Mouse (Mus musculus) hindbrain, embryonic 10.5 days (tissue): ENCODE results near the gene Serpinf1. TPM values are rescaled to one million over a fixed set of nuclear protein-coding genes. Genes with fewer than 3 reads are reported as not detected.

Experiments
- DNase-seq: peaks from one replicate; pipeline ENCODE4 v3.0.0-alpha.2; 2017; ENCODE audit warnings: low spot score
- H3K27ac ChIP-seq: fragments of 300-500 bp; sonication (generic); 2 replicates; pipeline ENCODE4 v1.5.1; 2016; ENCODE audit warnings: mild to moderate bottlenecking, moderate library complexity
- H3K27me3 ChIP-seq: fragments of 300-500 bp; sonication (generic); 2 replicates; pipeline ENCODE4 v1.6.1; 2016; ENCODE audit warnings: mild to moderate bottlenecking; ENCODE audit not compliant: poor library complexity, insufficient read depth, severe bottlenecking
- H3K36me3 ChIP-seq: fragments of 300-500 bp; sonication (generic); 2 replicates; pipeline ENCODE4 v1.6.1; 2016; ENCODE audit warnings: mild to moderate bottlenecking, moderate library complexity
- H3K4me1 ChIP-seq: fragments of 300-500 bp; sonication (generic); replicated peaks from 2 replicates; pipeline ENCODE4 v1.6.1; 2016; ENCODE audit warnings: mild to moderate bottlenecking
- H3K4me3 ChIP-seq: fragments of 300-500 bp; sonication (generic); 2 replicates; pipeline ENCODE4 v1.5.1; 2016; ENCODE audit warnings: mild to moderate bottlenecking, moderate library complexity
- H3K9me3 ChIP-seq: fragments of 300-500 bp; sonication (generic); 2 replicates; pipeline ENCODE4 v1.6.1; 2016; ENCODE audit warnings: mild to moderate bottlenecking, moderate library complexity
- WGBS: fragments of 180-500 bp; shearing (Covaris S2); methylation state at CpG from one replicate; pipeline ENCODE4 v1.1.7; 2016; 5-methylcytosine and 5-hydroxymethylcytosine counted together
- polyA plus RNA-seq: library from polyadenylated mRNA; unstranded; fragments of >200 nt; fragmentation: Nextera tagmentation; extraction: Ambion mirVana; gene quantifications from 2 replicates; pipeline ENCODE4 v1.2.1, GENCODE M21; 2016

Serpinf1 gene
- 95.3 and 106 TPM in 2 replicates for polyA plus RNA-seq

DNA sequence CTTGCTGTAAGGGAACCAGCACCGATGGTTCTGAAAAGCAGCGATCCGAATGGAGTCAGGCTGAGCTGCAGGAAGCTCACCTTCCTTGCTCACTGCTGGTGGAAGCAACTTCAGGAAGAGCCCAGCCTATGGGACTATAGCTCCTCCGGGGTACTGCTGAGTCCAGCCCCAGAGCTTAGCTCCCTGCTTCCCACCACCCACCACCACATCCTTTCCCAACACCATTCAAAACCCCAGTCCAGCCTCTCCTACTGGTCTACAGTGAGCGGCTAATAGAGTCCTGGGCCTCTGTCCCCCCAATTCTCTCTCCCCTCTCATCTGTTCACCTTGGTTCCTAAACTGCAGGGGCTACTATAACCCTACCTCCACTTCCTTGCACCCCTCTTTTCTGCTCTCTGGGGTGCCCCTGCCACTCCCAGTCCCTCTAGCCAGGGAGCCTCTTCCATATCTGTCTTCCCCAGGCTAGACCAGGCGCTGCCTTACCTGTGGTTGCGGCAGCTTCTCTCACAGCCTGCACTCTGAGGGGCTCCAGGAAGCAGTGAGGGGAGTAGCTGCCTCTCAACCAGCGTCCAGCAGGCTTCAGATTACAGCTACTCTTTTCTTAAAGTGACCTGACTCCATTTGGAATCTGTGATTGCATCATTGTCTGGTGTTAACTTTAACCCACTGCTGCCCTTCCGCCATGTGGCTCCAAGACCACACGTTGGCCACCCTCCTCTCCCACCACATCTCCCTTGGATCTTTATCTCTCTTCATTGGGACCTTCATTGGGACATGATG, at the start of gene Serpinf1:
Serpinf1 (minus strand) TSS at position 689 of the 780 bp plus-strand sequence.
- Histone ChIP-seq H3K27ac (peak within 1 kb of the TSS; percentile 83), H3K36me3 (no peaks in the 10 kb centered on the region), H3K4me1 (peaks cover 32% of the 10 kb centered on the region), H3K27me3 (no peaks in the 10 kb centered on the region), H3K9me3 (no peaks in the 10 kb centered on the region), H3K4me3 (peak within 1 kb of the TSS; percentile 46)
- 45% methylated on average over 10 of the region's 10 CpGs for WGBS
- DNase-seq, result peak; percentile 29

DNA sequence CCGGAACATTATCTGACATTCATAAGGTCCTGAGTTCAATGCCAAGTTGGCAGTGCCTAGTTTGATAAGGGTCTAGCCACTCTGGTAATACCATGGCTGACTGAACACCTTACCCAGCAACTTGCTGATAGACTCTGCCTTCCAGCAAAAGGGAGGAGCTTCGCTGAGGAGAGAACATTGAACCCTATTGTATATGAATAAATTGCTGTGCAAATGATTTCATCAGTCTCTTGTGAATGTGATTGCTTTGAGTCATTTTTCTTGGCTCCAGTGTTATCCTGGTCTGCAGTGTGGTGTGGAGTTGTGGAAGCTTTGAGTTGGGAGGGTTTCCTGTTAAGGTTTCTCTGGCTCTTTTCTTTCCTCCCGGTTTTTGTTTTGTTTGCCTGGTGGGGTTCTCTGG, 48.2 kb upstream of the Serpinf1 start:
- H3K4me1 ChIP-seq, result peaks cover 16% of the 10 kb centered on the region
- peaks cover 4% of the 10 kb centered on the region for H3K9me3 ChIP-seq
- no peak overlapping the region for H3K4me3 ChIP-seq
- 86% methylated on average over 3 of the region's 3 CpGs for WGBS
- no peak overlapping the region for H3K27ac ChIP-seq
- no peak for DNase-seq
- H3K36me3 ChIP-seq, result peaks cover 4% of the 10 kb centered on the region
- H3K27me3 ChIP-seq, result peaks cover 3% of the 10 kb centered on the region; the same call in 1 of the 2 replicates

DNA sequence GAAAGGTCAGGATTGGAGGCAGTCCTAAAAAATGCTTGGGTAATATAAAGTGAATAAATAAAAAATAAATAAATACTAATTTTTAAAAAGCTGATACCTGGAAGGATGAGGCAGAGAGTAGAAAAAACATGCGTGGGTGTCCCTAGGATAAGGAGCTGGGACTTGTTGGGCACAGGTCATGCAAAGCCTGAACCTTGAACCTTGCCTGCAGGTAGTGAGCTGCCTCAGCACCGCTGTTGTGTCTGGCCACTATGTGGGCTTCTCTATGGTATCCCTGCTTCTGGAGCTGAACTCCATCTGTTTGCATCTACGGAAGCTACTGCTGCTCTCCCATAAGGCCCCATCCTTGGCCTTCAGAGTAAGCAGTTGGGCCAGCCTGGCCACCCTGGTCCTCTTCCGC, 46.8 kb upstream of the Serpinf1 start:
- no peak for DNase-seq
- Histone ChIP-seq H3K27me3 (peaks cover 3% of the 10 kb centered on the region; the same call in 1 of the 2 replicates), H3K4me3 (no peak overlapping the region), H3K27ac (no peak overlapping the region), H3K9me3 (peaks cover 4% of the 10 kb centered on the region), H3K36me3 (peaks cover 16% of the 10 kb centered on the region), H3K4me1 (peaks cover 16% of the 10 kb centered on the region)
- WGBS, result 92% methylated on average over 4 of the region's 4 CpGs

DNA sequence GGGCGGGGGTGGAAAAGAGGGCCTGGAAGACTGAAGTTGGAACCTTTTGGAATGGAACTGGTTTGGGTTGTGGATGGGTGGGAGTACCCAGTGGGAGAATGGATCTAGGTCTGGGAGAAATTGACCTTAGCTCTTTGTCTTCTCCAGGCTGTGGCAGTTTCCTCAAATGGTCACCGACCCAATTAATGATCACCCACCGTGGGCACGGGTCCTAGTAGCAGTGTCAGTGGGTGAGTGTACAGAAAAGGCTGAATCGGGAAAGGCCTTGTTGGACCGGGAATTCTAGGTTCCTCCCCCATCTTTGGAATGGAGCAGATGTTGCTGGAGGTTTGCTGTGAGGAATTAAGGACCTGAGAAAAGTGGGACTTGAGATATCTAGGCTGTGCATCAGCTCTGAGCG, 45.9 kb upstream of the Serpinf1 start:
- H3K27ac ChIP-seq, result peak overlapping the region; percentile 83
- peaks cover 16% of the 10 kb centered on the region for H3K36me3 ChIP-seq
- peaks cover 4% of the 10 kb centered on the region for H3K9me3 ChIP-seq
- no peak for DNase-seq
- 68% methylated on average over 7 of the region's 7 CpGs for WGBS
- H3K4me3 ChIP-seq, result peak overlapping the region; percentile 59
- H3K4me1 ChIP-seq, result peaks cover 19% of the 10 kb centered on the region
- H3K27me3 ChIP-seq, result peaks cover 3% of the 10 kb centered on the region; the same call in 1 of the 2 replicates

DNA sequence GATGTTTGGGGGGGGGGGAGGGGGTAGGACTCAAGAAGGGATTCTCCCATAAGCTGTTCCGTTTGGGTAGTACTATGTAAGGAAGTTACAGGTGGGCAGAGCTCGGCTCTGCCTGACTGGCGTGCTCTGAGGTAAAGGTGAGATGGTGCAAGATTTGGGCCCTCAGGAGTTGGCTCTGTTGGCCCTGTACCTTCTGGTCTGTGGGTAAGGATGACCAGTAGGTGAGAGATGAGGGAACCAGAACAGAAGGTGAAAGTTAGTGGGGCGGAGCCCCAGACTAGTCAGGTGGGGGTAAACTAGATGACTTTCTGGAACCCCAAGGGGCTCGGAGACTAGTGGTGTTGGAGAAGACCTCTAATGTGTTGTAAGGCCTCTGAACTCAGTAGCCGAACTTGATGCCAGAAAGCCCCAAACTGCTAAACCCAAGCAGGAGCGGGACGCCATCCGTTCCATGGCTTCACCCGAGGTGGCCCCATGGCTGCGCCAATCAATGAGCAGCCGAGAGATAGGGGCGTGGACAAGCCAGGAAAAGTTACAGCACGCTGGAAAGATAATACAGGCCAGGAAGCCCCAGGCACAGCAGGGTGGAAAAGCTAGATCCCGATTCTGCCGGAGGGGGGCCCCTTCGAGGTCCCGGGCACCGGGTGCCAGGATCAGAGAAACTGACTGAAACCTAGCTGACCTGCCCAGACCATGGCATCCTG, 45.2 kb upstream of the Serpinf1 start:
- Histone ChIP-seq H3K27ac (peak overlapping the region; percentile 83), H3K27me3 (peaks cover 3% of the 10 kb centered on the region; the same call in 1 of the 2 replicates), H3K4me1 (peaks cover 27% of the 10 kb centered on the region), H3K4me3 (peak overlapping the region; percentile 59), H3K36me3 (peaks cover 16% of the 10 kb centered on the region), H3K9me3 (peaks cover 4% of the 10 kb centered on the region)
- WGBS, result 18% methylated on average over 19 of the region's 19 CpGs
- DNase-seq, result peak; percentile 61

DNA sequence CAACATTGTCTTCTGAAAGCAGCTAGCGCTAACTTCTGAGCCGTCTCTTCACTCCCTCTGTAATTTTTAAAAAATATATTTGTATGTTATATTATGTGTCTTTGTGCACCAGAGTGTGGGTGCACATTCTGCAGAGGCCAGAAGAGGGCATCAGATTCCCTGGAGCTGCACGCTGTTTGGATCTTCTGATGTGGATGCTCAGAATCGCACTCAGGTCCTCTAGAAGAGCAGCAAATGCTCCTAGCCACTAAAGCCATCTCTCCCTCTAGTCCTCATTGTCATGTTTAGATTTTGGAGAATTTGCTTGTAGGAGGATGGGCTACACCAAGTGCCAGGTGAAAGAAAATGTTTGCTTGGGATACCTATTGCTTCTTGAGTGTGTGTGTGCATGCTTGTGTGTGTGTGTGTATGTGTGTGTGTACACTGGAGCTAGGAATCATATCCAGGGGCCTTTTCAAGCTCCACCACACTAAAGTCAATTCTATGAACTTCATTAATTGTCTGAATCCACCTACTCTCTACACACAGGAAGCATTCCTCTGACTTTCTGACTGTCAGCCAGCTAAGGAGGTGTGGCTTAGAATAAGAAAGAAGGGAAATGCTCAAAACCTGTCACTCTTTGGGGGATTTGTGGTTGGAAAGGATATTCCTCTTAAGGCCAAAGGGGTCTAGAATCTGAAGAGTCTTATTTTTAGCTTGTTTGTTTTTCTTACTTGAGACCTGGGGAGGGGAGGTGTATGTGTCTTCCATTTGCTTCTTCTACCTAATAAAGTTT, 44.4 kb upstream of the Serpinf1 start:
- 96% methylated on average over 4 of the region's 4 CpGs for WGBS

DNA sequence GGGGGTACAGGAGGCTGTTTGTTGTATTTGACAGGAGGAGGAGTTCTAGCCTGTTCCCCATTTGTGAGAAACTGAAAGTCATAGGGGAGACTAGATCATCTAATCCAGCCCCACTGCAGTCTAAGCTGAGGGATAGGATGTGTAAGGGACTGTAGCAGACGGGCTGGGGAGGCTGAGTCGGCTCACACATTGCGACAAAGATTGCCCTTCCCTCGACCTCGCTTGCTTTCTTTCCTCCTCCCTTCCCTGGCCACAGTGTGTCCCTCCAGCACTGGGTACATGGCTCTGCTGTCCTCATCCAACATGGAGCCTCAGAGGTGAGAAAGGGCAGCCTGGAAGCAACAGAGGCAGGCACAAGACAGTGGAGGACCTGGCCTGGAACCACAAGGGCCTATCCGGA, 42.5 kb upstream of the Serpinf1 start:
- Histone ChIP-seq H3K4me1 (peaks cover 48% of the 10 kb centered on the region), H3K36me3 (peaks cover 16% of the 10 kb centered on the region), H3K27ac (no peak overlapping the region), H3K4me3 (no peak overlapping the region), H3K27me3 (peaks cover 3% of the 10 kb centered on the region; the same call in 1 of the 2 replicates), H3K9me3 (peaks cover 4% of the 10 kb centered on the region)
- no peak for DNase-seq
- 87% methylated on average over 6 of the region's 6 CpGs for WGBS

More for the DNA sequence above, 44.4 kb upstream of the Serpinf1 start:
- H3K4me3 ChIP-seq, result peak overlapping the region; percentile 59; the same call in 1 of the 2 replicates
- DNase-seq, result no peak
- H3K27ac ChIP-seq, result no peak overlapping the region
- peaks cover 16% of the 10 kb centered on the region for H3K36me3 ChIP-seq
- peaks cover 34% of the 10 kb centered on the region for H3K4me1 ChIP-seq
- H3K27me3 ChIP-seq, result peaks cover 3% of the 10 kb centered on the region; the same call in 1 of the 2 replicates
- peaks cover 4% of the 10 kb centered on the region for H3K9me3 ChIP-seq

DNA sequence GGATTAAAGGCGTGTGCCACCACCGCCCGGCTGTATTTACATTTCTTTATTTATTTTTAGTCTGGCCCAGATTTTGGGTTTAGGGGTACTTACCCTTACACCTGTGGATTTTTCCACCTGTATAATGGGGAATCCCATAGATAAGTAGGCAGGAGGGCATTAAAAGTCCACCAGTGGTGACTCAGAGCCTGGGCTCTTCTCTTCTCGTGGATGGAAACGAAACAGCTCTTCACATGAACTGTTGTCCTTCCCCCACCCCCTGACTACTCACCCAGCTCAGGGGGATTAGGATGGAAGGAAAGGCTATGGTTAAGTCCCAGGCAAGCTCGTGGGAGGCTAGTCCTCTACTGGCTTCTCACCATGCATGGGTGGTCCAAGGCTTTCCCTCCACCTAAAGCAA, 41.9 kb upstream of the Serpinf1 start:
- 90% methylated on average over 6 of the region's 6 CpGs for WGBS
- Histone ChIP-seq H3K36me3 (peaks cover 16% of the 10 kb centered on the region), H3K27me3 (peaks cover 3% of the 10 kb centered on the region; the same call in 1 of the 2 replicates)

DNA sequence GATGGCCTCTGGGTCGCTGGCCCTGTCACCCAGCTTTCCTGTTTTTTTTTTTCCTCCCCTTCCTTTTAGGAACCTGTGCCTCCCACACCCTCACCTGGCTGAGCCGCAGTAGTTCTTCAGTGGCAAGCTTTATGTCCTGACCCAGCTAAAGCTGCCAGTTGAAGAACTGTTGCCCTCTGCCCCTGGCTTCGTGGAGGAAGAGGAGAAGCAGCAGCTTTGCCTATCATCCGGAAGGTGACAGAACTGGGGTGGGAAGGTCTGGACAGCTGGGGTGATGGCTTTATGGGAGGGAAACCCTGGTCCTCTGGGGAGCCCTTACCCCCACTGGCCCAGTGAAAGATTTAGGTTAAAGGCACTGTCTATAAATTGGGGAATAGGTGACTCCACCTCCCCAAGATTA, 41.1 kb upstream of the Serpinf1 start:
- H3K4me3 ChIP-seq, result peak overlapping the region; percentile 9; the same call in 1 of the 2 replicates
- H3K9me3 ChIP-seq, result peaks cover 4% of the 10 kb centered on the region
- DNase-seq, result no peak
- H3K27ac ChIP-seq, result peak overlapping the region; percentile 91
- peaks cover 16% of the 10 kb centered on the region for H3K36me3 ChIP-seq
- H3K27me3 ChIP-seq, result peaks cover under 1% of the 10 kb centered on the region; the same call in 1 of the 2 replicates
- WGBS, result 66% methylated on average over 4 of the region's 4 CpGs
- H3K4me1 ChIP-seq, result peaks cover 55% of the 10 kb centered on the region

More for the DNA sequence above, 41.9 kb upstream of the Serpinf1 start:
- Histone ChIP-seq H3K4me1 (peaks cover 54% of the 10 kb centered on the region), H3K9me3 (peaks cover 4% of the 10 kb centered on the region), H3K4me3 (no peak overlapping the region), H3K27ac (no peak overlapping the region)
- no peak for DNase-seq

DNA sequence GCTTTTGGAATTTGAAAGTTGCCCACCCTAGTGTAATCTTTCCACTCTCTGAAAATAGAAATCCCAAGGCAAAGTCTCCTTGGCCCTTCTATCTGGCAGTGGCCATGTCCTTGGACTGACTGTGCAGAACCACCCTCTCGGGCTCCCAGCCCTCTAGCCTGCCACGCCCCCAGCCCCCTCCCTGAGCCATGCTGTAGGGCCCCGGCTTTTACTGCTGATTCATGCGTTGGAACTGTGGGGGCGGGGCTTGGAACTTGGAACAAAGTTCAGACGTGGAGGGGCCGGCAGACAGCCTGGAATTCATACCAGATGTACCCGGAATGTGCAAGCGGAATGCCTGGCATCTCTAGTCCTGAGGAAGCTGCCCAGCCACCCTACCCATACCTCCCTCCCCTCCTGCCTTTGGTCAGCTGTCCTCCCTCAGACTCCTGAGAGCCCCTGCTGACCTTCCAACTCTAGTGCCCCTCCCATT, 40.4 kb upstream of the Serpinf1 start:
- no peaks in the 10 kb centered on the region for H3K27me3 ChIP-seq
- peaks cover 16% of the 10 kb centered on the region for H3K36me3 ChIP-seq
- H3K4me3 ChIP-seq, result peak overlapping the region; percentile 79
- 5% methylated on average over 9 of the region's 9 CpGs for WGBS
- peaks cover 4% of the 10 kb centered on the region for H3K9me3 ChIP-seq
- peak overlapping the region; percentile 91 for H3K27ac ChIP-seq
- peak; percentile 82 for DNase-seq
- peaks cover 49% of the 10 kb centered on the region for H3K4me1 ChIP-seq

DNA sequence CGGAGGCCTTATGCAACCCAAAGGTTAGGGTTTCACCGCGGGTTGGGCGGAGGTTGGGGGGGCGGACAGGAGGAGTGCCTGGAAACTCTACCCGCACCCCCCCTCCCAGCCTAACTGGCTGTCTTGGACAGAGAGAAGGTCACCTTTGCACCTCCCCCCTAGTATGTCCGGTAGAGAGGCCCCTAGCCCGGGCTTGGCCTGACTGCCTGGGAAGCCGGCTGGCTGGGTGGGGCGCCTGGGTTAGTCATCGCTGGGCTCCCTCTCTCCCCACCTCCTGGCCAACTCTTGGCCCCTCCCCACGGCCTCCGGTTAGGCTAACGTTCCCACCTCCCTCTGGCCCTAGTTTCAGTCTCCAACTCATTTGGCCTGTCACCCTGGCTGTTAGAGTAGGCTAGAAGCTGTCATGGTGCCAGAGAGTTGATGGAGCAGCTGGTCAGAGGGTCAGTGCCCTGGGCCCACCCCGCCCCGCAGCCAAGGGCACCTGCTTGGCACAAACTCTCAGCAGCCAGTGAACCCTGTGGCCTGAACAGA, 39.8 kb upstream of the Serpinf1 start:
- DNase-seq, result peak; percentile 24
- Histone ChIP-seq H3K27me3 (no peaks in the 10 kb centered on the region), H3K9me3 (peaks cover 4% of the 10 kb centered on the region), H3K4me1 (peaks cover 43% of the 10 kb centered on the region), H3K27ac (peak overlapping the region; percentile 91), H3K36me3 (peaks cover 16% of the 10 kb centered on the region), H3K4me3 (peak overlapping the region; percentile 79)
- WGBS, result 4% methylated on average over 16 of the region's 16 CpGs

DNA sequence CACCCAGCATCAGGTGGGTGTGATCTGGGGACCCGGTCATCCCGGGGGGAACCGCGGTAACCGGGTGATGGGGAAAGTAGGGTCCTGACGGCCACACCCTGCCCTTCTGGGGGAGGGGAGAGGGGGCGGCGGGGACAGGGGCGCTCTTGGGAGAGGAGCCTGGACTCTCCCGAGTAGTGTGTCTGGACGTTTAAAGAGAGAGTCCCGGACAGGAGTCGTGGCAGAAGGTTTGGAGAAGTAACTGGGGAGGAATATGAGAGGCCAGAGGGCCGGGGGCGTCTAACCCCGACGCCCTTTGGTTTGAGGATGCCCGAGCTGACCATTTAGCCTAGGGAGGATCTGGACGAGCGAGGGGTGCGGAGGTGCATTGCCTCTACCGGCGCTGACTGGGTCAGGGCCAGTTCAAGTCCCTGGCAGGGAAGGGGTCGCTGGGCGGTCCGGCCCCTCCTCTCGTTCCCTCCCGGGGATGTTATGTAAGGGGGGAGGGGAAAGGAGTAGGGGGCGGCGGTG, 39.3 kb upstream of the Serpinf1 start:
- peaks cover 42% of the 10 kb centered on the region for H3K4me1 ChIP-seq
- H3K27ac ChIP-seq, result peak overlapping the region; percentile 91
- WGBS, result under 1% methylated on average over 30 of the region's 30 CpGs
- H3K36me3 ChIP-seq, result peaks cover 16% of the 10 kb centered on the region
- H3K4me3 ChIP-seq, result peak overlapping the region; percentile 79
- DNase-seq, result no peak
- H3K27me3 ChIP-seq, result no peaks in the 10 kb centered on the region
- peaks cover 3% of the 10 kb centered on the region for H3K9me3 ChIP-seq
